Mouse (Mus musculus) neutrophil, adult 59 days (primary cell): Measurements from ENCODE around the gene Asz1. TPM values are rescaled to one million over a fixed set of nuclear protein-coding genes. Genes with fewer than 3 reads are reported as not detected.

Source experiments
- total RNA-seq, 2 experiments: library from RNA; stranded (reverse); gene quantifications; 1 replicate in 1 of 2; 2 replicates in 1 of 2; pipeline ENCODE4 v1.2.4; 2023

Gene Asz1
- not detected for total RNA-seq

GRCm38 (mm10) chr6:18108934-18109333, at the start of gene Asz1:
Gene Asz1, minus strand, starts transcription at chr6:18109061.

GRCm38 (mm10) chr6:18029746-18030656, 78.9 kb downstream of the Asz1 start, which contains the start of gene Wnt2:
Gene Wnt2, minus strand, starts transcription at chr6:18030585.

Other genes with a start within 250 kb of the Asz1 start
- not detected for gene Wnt2, start 78.5 kb downstream of the Asz1 start, total RNA-seq
- not detected for gene Cftr, start 61.6 kb upstream of the Asz1 start, total RNA-seq